Mouse (Mus musculus): ENCODE measurements around the gene Comt.

Comt gene

DNA sequence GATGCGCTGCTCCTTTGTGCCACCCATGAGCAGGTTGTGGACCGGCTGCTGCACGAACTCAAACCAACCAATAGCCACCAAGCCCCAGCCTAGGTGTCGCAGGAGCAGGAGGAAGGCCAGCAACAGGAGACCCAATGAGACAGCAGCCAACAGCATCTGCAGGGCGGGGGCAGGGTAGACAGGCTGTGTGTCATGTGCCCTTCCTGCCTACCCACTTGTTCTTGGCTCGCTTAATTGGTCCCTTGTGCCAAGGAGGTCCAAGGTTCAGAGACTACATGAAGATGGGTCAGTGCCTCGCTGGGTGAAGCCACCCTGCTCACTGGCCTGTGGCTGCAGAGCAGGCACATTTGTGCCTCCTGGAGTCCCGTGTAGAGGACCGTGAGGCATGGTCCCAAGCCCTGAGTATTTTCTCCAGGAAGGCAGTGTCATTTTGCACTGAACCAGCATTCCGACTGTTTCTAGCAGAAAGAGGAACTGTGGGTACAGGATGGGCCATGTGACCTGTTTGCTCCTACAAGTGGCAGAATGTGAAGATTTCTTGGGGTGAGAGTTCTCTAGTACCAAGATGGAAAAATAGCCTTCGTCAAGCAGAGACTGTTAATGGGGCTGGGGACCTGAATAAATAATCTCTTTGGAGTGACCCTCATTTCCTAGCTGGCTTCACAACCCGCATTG, 14.7 kb downstream of the Comt start:
- in situ Hi-C loops (cut with MboI, MseI) = no loop called here

DNA sequence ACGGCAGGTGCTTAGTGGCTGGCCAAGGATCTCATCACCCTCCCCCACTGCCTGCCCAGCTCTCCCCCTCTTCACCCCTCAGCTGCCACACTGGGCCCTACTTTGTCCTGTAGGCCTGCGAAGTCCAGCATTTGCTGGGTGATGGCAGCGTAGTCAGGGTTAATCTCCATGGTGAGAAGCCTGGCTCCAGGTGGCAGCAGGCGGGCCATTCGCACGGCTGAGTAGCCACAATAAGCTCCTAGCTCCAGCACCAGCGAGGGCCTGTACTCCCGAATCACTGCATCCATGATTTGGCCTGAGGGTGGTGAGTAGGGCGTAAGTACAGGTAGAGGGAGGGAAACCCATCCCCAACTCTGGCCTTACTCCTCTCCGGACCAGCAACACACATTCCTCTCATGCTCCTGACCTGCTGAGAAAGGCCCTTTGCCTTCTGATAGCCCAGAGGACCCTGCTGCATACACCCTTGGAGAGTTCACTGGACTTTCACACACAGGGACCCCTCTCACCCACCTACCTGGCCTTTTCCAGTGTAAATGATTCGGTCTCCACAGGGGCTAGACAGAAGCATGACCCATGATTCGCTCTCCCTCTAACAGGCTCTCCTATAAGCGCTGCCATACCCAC, 15.5 kb downstream of the Comt start:
- in situ Hi-C loops (cut with MboI, MseI) = no loop called here

DNA sequence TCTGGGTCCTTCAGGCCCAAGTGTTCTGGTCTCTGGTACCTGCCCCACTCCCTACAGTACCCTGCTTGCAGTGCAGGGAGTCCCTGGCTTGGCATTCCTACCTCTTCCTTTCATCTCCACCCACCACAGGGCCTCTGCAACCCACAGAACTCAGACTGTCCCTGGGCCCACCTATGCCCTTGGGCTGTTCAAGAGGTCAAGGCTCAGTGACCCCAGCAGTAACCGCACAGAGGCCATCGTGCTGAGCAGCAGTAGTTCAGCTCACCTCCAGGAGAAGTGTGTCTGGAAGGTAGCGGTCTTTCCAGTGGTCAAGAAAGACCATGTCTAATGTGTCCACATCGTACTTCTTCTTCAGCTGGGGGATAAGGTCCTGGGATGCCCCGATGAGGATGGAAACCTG, 16.2 kb downstream of the Comt start:
- in situ Hi-C loops (cut with MboI, MseI) = no loop called here

DNA sequence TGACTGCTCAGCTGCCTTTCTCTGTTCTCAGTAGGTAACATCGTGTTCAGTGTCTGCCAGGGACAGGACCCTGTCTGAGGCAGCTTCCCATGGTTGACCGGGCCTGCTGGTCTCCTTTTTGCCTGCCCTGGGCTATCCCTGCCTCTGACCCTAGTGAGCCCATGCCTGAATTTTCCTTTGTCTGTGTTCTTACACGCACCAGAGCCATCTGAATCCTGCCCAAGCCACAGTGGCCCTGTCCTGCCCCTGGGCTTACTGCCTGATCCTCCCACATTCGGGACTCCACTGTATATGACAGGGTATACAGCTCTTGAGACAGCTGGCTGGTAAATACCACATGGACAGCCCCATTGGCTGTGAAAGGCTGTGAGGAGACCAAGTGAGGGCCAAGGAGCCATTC, 16.9 kb downstream of the Comt start:
- in situ Hi-C loops (cut with MboI, MseI) = no loop called here

DNA sequence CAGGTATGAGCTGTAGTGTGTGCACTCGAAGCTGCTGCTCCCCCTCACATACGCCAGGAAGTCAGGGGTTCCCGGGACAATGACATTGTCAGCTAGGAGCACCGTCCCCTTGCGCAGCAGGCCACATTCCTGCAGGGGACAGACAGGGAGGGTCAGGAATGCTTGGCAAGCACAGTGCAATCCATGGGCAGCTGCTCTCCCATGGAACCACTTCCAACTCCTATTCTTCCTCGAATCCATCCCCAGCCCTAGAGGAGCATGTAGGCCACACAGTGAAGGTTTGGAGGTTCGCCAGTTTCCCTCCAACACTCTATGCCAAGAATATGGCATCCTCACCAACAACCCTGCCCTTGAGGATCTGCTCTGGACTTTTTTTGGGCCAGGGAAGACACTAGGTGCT, 18.7 kb downstream of the Comt start:
- in situ Hi-C loops (cut with MboI, MseI) = no loop called here

DNA sequence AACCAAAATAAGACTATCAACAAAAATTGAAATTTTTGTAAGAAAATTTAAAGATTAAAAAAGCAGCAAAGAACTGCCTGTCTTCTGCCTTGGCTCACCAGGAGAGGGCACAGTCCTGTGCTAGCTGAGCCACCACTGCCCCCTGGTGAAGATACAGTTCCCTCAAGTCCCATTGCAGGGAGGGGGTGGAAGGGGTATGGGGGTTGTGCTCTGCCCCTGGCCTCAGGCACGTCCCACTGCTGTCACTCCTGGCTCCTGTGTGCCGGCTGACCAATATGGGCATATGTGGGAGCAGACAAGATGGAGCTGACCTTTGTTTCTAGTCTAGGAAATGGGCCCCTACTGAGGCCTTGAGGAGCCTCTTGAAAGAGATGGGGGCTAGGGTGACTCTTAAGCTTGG, 20.4 kb downstream of the Comt start:
- in situ Hi-C loops (cut with MboI, MseI) = no loop called here

DNA sequence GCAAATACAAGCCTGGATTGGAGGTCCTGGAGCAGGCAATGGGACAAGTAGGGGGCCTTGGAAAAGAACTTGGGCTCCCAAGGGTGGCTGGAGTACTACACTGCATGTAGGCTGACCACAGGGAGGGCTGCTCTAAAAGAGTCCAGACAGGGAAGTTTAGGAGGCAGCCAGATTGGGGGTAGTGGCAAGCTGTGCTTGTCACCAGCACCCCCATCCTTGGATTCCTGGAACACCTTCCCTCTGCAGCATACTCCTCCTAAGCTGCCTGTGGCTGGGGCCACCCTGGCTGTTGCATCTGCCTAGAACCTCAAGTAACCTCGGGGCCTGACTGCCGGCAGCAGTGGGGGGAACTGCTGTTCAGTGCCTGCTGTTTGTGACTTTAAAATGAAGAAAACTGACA, 20.8 kb downstream of the Comt start:
- in situ Hi-C loops (cut with MboI, MseI) = no loop called here

DNA sequence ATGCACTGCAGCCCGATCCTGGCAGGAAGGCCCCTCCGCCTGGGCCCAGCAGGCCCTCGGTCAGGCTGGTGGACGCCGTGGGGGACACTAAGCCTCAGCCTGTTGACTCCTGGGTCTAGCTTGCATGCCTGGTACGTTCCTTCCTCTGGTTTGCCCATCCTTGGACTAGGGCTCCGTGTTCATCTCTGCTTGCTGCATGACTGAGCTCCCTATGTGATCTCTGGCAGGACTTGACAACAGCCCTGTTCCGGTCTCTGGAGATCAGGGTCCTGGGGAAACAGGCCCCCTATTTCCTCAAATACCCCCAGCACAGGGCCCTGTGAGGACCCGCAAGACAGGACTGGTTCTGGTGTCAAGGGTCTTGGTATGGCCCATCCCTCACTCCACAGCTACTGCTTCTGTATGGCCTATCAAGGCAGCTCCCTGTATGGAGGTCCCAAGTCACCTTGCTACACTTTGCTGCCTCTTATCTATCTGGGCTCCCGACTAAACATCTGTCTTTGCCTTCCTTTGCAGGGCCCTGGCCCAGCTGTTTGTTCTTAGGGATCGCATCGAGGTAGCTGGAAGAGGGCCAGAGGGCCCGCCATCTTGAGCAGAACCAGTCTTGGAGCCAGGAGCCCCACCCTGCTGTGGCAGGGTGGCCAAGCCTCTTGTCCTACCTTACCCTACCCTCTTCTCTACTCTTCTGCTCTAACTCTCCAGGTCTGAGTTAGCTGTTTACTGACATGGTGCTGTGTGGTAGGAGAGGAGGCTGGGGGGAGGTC, 21.4 kb downstream of the Comt start:
- in situ Hi-C loops (cut with MboI, MseI) = no loop called here

DNA sequence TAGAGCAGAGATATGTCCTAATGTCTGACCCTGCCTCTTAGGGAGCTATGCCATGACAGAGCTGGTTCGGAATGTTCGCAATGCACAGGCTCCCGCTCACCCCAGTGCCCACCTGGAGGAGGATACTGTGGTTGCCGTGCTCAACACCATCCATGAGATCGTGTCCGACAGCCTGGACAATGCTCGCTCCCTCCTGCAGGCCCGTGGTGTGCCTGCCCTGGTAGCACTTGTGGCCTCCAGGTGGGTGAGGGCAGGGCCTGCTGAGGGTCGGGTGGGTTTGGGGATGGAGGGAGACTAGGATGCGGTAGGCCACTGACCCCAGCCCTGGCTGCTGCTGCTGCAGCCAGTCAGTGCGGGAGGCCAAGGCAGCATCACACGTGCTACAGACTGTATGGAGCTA, 23.4 kb downstream of the Comt start:
- in situ Hi-C loops (cut with MboI, MseI) = no loop called here

DNA sequence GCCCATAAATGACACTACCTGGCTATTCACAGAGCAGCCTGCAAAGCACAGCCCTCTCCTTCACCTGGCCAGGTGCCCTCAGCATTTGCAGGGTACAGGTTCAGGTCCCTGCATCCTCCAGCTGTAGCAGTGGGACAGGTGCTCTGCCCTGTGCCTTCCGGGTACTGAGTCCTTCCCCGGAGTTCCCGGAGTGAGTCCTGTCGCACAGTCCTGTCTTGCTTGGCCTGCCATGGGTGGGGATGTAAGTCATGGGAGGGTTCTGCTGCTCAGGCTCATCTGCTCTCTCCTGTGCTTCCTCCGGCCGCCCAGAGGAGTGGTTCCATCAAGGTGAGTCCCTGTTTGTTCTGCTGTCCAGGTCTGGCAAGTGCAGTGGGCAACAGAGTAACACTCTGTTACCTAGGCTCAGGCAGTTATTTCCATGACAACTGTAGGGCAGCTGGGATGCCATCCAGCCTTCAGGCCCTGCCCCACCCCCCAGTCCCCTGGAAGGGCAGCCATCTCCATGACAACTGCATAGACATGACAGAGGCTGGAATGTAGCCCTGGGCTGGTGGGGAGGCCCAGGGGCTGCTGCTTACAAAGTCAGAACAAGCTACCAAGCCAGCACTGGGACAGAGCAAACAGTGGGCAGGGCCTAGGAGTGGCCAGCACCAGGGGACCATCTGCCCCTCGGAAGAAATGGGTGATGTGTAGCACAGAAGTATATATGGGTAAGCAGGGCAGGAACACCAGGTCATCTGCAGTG, 26.0 kb downstream of the Comt start:
- in situ Hi-C loops (cut with MboI, MseI) = no loop called here

DNA sequence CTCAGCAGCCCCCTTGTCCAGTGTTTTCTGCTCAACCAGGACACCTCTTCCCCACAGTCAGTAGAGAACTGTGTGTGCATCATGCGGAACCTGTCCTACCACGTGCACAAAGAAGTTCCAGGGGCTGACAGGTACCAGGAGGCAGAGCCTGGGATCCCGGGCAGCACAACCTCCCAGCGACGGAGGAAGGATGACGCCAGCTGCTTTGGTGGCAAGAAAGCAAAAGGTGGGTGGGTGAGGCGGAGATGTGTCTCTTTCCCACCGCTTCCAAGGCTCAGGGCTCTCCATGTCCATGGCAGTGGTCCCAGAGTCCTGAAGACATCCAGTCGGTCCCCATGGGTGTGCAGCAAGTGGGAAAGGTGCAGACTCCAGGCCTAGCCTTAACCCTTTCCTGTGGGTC, 26.6 kb downstream of the Comt start:
- in situ Hi-C loops (cut with MboI, MseI) = no loop called here

DNA sequence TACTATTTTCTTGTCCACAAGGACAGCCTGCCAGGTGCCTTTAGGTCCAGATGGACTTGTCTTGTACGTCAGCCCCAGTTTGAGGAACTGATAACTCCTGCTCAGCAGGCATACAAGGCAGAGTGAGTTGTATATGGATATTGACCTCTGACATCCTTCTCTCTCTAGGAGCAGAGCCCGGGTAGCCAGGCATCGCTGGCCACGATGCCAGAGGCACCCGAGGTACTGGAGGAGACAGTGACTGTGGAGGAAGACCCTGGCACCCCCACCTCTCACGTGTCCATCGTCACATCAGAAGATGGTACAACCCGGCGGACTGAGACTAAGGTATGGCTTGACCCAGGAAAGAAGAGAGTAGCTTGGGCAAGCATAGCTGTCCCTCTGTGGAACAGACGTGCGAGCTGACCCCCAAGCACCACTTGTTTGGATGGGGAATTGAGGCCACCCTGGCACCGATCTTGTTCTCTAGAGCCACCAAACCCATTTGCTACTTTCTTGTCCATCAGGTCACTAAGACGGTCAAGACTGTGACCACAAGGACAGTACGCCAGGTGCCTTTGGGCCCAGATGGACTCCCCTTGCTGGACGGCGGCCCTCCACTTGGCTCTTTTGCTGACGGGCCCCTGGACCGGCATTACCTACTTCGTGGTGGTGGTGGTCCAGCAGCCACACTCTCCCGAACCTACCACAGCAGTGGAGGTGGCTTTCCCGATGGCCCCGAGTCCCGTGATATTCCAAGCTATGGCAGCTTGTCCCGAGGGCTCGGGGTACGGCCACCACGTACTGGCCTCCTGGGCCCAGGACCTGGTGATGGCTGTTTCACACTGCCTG, 29.6 kb downstream of the Comt start:
- in situ Hi-C loops (cut with MboI, MseI) = no loop called here

DNA sequence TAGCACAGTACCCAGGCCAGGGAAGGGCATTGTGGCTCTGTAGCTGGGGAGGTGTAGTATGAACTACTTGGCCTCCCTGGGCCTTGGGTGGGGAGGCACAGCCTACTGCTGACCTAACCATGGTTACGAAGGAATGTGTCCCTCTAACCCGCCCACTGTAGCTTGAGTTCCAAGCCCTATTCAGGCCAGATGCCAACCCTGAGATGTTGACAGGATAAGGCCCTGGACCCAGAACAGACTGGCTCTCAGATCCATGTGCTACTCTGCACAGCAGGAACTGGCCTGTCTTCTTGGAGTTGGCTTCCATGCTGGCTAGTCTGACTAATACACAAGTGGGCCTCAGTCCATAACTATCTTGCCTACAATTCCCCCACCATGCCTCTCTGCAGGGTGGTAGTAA, 30.5 kb downstream of the Comt start:
- in situ Hi-C loops (cut with MboI, MseI) = no loop called here

DNA sequence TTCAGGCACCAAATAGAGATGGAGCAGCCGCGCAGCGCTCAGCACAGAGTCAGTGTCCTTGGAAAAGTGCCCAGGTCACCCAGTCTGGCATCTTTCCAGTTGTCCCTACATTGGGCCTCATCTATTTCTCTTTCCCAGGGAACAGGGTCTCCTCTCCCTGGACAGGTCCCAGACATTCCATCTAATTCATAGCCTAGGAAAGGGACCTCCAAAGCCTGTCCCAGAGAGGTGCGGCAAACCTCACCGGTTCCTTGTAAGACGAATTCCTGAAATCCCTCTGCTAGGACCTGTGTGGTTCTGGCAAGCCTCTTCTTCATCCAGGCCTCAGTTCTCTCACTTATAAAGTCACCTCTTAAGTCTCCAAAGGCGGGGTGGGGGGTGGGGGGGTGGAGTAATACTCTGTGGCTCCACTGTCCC, 31.0 kb downstream of the Comt start:
- in situ Hi-C loops (cut with MboI, MseI) = no loop called here

DNA sequence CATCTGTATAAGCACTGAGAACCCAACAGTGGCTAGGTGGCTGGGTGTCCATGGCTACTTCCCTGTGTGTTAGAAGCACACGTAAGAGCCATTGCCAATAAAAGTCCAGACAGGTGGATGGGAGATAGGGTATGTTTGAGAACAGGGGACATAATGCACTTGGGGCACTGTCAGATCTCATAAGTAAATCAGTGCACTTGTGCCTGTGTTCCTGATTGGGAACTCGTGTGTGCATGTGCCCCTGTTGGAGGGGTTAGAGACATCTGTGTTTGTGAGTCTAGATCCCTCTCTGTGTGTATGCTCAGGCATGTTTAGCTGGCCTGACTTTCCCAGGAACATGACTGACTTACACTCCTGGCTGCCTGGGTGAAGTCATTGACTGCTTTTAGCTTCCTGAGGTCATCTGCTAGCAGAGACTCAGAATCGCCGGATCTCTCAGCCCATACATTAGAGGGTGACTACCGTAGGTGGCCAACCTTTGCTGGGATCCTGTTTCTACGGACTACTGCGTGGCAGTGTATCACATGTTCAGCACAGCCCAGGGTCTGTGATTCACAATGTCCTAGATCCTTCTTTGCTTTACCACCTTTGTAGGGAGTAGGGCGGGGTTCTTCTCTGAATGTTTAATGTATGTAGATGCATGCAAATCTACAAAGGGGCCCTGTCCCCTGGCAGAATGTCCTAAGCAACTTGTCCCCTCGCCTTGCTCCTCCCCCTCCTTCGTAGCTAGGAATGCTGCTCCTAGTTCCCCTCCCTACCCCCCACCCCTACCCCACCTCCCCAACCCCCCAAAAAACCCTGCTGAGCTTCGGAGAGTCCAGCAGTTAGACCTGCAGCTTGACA, 31.7 kb downstream of the Comt start:
- in situ Hi-C loops (cut with MboI, MseI) = no loop called here

DNA sequence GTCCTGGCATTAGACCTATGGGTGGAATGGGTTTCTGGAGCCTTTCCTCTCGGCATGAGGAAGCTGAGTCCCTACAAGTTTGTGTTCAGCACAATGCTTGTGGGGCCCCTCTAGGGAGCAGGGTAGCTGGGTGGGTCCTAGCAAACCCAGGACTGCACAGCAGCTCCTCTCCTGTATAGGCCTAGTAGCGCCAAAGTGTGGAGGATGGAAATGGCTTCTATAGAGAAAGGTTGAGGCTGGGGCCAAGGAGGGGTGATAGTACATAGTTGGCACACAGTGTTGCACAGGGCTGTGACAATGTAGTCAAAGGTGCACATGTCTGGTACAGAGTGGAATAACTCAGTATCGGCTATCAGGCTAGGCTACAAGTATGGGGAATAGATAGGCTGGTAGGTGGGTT, 32.6 kb downstream of the Comt start:
- in situ Hi-C loops (cut with MboI, MseI) = no loop called here

DNA sequence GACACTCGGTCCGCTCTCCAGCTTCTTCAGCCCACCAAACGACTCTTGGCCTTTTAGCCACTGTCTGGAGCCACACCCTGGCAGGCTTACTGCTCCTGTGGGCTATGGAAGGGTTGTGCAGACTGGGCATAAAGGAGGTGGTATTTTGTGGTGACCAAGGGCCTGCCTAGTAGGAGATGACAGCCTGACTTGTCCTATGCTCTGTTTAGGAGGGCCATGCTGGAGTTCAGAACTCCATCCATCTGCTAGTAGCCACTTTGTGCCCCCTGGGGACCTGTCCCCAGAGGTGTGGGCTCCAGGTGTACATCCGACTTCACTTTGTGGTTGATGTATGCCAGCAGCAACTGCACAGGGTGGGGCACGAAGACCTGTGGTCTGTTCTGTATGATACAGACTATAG, 33.1 kb downstream of the Comt start:
- in situ Hi-C loops (cut with MboI, MseI) = no loop called here

DNA sequence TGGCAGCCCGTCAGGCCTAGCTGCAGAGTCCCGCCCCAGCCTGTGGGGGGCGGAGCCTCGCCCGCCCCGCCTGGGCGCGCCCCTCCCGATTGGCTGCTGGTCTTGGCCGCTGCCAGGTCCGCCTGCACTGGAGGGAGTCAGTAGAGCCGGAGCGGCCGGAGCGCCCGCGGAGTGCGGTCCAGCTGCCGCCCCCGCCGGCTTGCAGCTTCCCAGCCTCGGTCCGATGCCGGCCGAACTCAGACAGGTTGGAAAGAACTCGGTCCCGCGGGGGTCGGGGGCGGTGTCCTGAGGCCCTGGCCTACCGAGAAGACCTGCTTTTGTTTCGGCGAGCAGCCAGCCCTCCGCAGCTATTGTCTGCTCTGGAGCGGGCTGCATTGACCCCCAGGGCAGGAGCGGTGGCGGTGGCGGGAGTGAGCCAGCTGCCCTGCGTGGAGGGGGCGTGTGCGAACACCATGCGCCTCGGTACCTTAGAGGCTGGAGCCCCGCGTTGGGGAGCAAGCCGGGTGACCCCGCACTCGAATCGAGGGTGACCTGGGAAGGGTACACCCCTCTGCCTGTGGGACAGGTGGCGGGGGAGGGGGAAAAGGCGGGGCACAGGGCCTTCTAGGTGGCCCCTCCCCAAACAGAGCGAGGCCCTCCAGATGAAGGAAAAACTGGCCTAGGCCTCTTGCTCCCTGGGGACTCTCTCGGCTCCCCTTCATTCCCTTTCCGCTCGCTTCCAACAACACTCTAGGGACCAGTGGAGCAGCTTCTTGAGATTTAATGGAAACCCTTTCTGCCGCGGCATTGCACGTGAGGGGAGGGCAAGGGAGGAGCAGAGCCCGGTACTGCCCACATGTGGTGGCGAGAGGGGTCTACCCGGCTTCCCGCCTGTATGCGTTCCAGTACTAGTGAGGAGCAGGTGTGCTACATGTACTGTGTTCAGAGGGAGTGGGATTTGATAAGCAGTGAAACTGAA, 33.9 kb downstream of the Comt start:
- in situ Hi-C loops (cut with MboI, MseI) = no loop called here

DNA sequence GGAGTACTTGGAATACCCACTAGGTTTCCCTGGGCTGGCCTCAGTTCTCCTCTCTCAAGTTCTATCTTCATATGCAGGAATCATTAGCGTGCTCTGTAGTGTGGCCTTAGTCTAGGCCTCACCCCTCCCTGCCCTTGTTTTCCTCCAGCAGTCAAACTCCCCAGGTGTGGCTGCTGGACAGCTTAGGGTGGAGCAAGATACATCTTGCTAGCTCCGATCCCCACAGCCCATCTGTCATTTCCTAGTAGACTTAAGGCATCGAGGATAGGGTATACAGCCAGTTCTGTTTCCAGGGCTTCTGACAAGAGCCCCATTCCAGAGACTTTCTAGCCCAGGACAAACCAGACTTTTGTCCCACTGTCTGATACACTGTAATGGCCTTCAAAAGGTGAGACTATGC, 34.9 kb downstream of the Comt start:
- in situ Hi-C loops (cut with MboI, MseI) = no loop called here

Measured in T-helper 1 cell (primary cell).